Mouse (Mus musculus) heart, embryonic 12.5 days (tissue): Measurements from ENCODE around the gene Cebpb. TPM values are rescaled to one million over a fixed set of nuclear protein-coding genes. Genes with fewer than 3 reads are reported as not detected.

Source experiments
- ATAC-seq: fragments of 200-750 bp; cut with Nextera tagmentation; 2 replicates; pipeline ENCODE4 v1.8.0; 2017; ENCODE audit warnings: moderate TSS enrichment, moderate library complexity; ENCODE audit not compliant: insufficient number of reproducible peaks, low FRiP score
- H3K27ac ChIP-seq: fragments of 300-500 bp; sonication (generic); 2 replicates; pipeline ENCODE4 v1.5.1; 2016; ENCODE audit warnings: mild to moderate bottlenecking, moderate library complexity; ENCODE audit not compliant: poor library complexity, severe bottlenecking
- H3K27me3 ChIP-seq: fragments of 300-500 bp; sonication (generic); replicated peaks from 2 replicates; pipeline ENCODE4 v1.6.1; 2016; ENCODE audit warnings: mild to moderate bottlenecking, moderate library complexity
- H3K36me3 ChIP-seq: fragments of 300-500 bp; sonication (generic); 2 replicates; pipeline ENCODE4 v1.6.1; 2016; ENCODE audit warnings: mild to moderate bottlenecking, moderate library complexity
- H3K4me1 ChIP-seq: fragments of 300-500 bp; sonication (generic); replicated peaks from 2 replicates; pipeline ENCODE4 v1.6.1; 2016; ENCODE audit warnings: mild to moderate bottlenecking
- H3K4me2 ChIP-seq: fragments of 300-500 bp; sonication (generic); 2 replicates; pipeline ENCODE4 v1.6.1; 2016; ENCODE audit warnings: mild to moderate bottlenecking, moderate library complexity
- H3K4me3 ChIP-seq: fragments of 300-500 bp; sonication (generic); 2 replicates; pipeline ENCODE4 v1.5.1; 2016; ENCODE audit warnings: mild to moderate bottlenecking
- H3K9ac ChIP-seq: fragments of 300-500 bp; sonication (generic); 2 replicates; pipeline ENCODE4 v1.6.1; 2016; ENCODE audit warnings: mild to moderate bottlenecking, moderate library complexity
- H3K9me3 ChIP-seq: fragments of 300-500 bp; sonication (generic); replicated peaks from 2 replicates; pipeline ENCODE4 v1.6.1; 2016; ENCODE audit warnings: mild to moderate bottlenecking, moderate library complexity
- WGBS: fragments of 180-500 bp; shearing (Covaris S2); methylation state at CpG from one replicate; pipeline ENCODE4 v1.1.7; 2016; 5-methylcytosine and 5-hydroxymethylcytosine counted together
- polyA plus RNA-seq: library from polyadenylated mRNA; unstranded; fragments of >200 nt; fragmentation: Nextera tagmentation; extraction: Ambion mirVana; gene quantifications from 2 replicates; pipeline ENCODE4 v1.2.1, GENCODE M21; 2016

Cebpb gene
- polyA plus RNA-seq, 1 experiment from 2014 or later = 16.8 TPM

DNA sequence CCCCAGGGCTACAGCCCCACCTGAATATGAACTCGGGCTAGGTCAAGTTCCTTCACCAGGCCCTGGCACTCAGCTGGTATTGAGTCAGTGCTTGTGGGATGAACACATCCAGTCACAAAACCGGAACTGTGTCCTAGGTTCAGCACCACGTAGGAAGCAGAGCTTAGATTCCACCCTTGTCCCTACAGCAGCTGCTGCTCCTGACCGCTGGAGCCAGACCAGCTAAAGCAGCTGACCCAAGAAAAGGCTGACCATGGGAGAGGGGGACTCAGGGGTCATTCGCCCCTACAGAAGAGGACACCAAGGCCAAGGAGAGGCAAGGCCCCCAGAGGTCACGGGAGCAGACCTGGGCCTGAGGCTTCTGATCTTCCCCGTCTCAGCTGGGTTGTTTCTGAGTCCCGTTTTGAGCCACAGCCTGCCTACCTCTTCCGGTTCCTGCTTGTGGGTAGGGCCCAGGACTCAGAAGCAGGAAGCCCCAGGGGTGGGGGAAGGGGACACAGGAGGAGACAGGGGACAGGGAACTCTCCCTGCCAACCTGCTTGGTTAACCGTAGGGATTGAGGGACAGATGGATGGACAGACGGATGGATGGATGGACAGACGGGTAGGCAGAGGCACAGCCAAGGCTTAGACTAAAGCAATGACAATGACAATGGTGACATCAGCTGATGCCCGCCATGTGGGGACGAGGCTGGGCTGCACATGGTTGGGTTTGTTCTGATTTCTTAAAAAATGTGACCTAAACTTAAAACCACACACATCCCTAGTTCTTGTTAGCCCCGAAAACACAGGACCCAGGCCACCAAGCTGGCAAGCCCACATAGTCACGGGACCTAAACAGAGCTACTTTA lies 31.9 kb upstream of the Cebpb start:
- no peak for ATAC-seq
- H3K4me2 ChIP-seq = no peak overlapping the region
- no peak overlapping the region for H3K9ac ChIP-seq
- H3K36me3 ChIP-seq = peaks cover 40% of the 10 kb centered on the region
- WGBS = 81% methylated on average over 16 of the region's 16 CpGs
- peaks cover 42% of the 10 kb centered on the region for H3K4me1 ChIP-seq
- H3K4me3 ChIP-seq = no peak overlapping the region
- no peaks in the 10 kb centered on the region for H3K27me3 ChIP-seq
- no peak overlapping the region for H3K27ac ChIP-seq
- H3K9me3 ChIP-seq = no peaks in the 10 kb centered on the region

DNA sequence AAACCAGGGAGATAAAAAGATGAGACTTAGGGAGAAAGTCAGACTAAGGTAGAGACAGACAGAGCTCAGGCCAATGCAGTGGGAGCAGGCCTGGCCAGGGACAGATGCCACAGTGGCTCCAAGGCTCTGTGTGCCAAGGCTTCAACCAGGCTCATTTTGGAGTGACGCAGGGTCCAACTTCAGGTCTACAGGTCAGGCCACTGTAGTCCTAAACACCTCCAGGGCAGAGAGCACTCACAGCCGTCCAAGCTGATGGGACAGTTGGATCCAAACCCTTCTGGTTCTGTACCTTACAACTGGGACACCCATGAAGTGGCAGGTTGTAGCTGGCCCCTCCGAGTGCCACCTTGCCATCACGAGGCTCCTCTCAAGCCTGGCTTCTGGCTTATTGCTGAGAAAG lies 30.7 kb upstream of the Cebpb start:
- no peak overlapping the region for H3K9ac ChIP-seq

DNA sequence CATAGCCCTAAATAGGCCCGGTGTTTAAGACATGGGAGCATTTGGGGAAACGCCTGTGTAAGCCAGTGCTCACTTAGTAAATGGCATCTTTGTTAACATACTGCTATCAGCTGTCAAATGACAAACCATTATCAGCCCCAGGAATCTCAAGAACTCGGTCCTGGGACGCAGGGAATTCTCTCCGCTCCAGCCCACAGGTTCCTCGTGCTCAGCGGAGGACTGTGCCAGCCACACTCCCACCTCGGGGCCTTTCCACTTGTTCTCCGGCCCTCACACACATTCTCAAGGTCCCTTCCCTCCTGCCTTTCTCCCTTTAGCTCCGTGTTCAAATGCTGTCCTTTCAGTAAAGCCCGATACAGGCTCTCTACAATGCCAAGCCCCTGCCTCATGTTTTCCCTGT lies 30.0 kb upstream of the Cebpb start:
- Histone ChIP-seq H3K27ac (no peak overlapping the region), H3K4me1 (peaks cover 49% of the 10 kb centered on the region)
- no peak for ATAC-seq

More for the DNA sequence above, 30.7 kb upstream of the Cebpb start:
- 85% methylated on average over 4 of the region's 4 CpGs for WGBS
- peak overlapping the region; percentile 99; the same call in 1 of the 2 replicates for H3K4me2 ChIP-seq
- H3K27me3 ChIP-seq = peaks cover 7% of the 10 kb centered on the region; the same call in 1 of the 2 replicates
- ATAC-seq = no peak
- H3K9me3 ChIP-seq = no peaks in the 10 kb centered on the region
- H3K36me3 ChIP-seq = peaks cover 28% of the 10 kb centered on the region
- H3K27ac ChIP-seq = no peak overlapping the region
- H3K4me1 ChIP-seq = peaks cover 49% of the 10 kb centered on the region
- H3K4me3 ChIP-seq = no peak overlapping the region

DNA sequence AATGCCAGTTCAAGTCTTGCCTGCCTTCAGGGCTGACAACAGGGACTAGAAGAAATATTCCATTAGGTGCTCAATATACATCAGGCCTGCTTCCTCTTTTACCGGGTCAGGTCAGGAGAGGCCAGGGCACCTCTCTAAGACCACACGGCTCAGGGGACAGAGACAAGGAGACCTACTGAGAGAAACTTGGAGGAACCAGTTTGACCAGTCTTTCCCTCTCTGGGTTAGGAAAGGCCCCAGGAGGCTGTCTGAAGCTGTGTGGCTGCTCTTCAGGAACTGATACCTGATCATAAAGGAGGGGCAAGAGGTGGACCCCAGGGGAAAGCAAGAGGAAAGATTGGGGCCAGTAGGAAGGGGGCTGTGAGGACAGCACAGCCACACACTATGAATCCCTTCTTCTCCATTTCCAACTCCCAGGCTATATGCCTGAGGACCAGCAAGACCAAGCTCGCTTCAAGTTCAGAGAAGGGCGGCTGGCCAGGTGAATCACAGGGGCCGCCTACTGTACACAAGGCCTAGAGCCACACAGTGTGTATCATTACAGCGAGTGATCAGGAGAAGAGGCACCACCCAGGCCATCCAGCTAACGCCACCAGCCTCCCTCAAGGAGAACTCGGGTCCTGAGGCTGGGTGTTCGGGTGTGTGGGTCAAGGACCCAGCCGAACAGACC lies 29.4 kb upstream of the Cebpb start:
- peak overlapping the region; percentile 99 for H3K4me2 ChIP-seq
- 0 out of 2 replicates have a peak overlapping the region, but pooled peaks have one; percentile 35 for H3K27ac ChIP-seq
- peaks cover 49% of the 10 kb centered on the region for H3K4me1 ChIP-seq
- 67% methylated on average over 10 of the region's 10 CpGs for WGBS
- H3K36me3 ChIP-seq = peaks cover 16% of the 10 kb centered on the region
- H3K9me3 ChIP-seq = no peaks in the 10 kb centered on the region
- peak overlapping the region; percentile 96 for H3K9ac ChIP-seq
- peaks cover 11% of the 10 kb centered on the region; the same call in 1 of the 2 replicates for H3K27me3 ChIP-seq
- no peak for ATAC-seq
- peak overlapping the region; percentile 97; the same call in 1 of the 2 replicates for H3K4me3 ChIP-seq

More for the DNA sequence above, 30.0 kb upstream of the Cebpb start:
- H3K9me3 ChIP-seq = no peaks in the 10 kb centered on the region
- WGBS = 46% methylated on average over 11 of the region's 11 CpGs
- peak overlapping the region; percentile 30 for H3K9ac ChIP-seq
- H3K27me3 ChIP-seq = peaks cover 11% of the 10 kb centered on the region; the same call in 1 of the 2 replicates
- 0 out of 2 replicates have a peak overlapping the region, but pooled peaks have one; percentile 97 for H3K4me3 ChIP-seq
- peak overlapping the region; percentile 99 for H3K4me2 ChIP-seq
- peaks cover 22% of the 10 kb centered on the region for H3K36me3 ChIP-seq

DNA sequence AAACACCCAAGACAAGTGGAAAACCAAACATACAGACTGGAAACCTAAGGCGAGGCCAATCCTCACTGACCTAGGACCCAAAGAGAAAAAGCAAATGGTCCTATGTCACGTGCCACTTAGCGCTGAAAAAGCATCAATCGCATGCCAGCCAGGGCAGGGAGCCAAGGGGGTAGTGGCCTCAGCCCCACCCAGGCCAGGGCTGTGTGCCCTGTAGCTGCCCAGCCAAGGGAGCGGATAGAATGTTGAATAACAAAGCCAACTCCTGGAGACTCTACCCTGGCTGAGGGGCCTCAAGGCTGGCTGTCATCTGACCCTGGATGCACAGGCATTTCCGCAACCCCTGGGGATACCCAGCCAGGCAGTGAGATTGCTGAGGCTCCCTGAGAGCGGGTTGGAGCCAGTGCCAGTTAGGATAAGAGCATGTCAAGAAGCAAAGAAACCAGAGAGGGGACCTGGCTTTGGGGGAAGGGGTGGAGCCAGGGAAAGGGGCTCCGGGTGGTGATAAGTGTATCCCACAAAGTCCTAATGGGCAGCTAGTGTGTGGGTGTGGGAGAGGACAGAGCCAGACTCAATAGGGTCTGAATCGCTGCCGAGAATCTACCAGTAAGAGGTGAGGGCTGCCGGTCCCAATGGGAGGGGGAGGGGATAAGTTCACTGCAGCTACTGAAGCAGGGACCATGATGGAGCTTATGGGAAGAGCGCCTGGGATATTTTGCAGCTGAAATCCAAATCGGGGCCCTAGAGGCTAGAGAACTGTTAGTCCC lies 28.7 kb upstream of the Cebpb start:
- H3K4me3 ChIP-seq = peak overlapping the region; percentile 97
- peaks cover 11% of the 10 kb centered on the region; the same call in 1 of the 2 replicates for H3K27me3 ChIP-seq
- no peaks in the 10 kb centered on the region for H3K9me3 ChIP-seq
- peak overlapping the region; percentile 99 for H3K4me2 ChIP-seq
- peak overlapping the region; percentile 96 for H3K9ac ChIP-seq
- 26% methylated on average over 13 of the region's 13 CpGs for WGBS
- peak overlapping the region; percentile 35; the same call in 1 of the 2 replicates for H3K27ac ChIP-seq
- H3K36me3 ChIP-seq = peaks cover 9% of the 10 kb centered on the region
- peaks cover 49% of the 10 kb centered on the region for H3K4me1 ChIP-seq
- peak; percentile 15; the same call in 1 of the 2 replicates for ATAC-seq

DNA sequence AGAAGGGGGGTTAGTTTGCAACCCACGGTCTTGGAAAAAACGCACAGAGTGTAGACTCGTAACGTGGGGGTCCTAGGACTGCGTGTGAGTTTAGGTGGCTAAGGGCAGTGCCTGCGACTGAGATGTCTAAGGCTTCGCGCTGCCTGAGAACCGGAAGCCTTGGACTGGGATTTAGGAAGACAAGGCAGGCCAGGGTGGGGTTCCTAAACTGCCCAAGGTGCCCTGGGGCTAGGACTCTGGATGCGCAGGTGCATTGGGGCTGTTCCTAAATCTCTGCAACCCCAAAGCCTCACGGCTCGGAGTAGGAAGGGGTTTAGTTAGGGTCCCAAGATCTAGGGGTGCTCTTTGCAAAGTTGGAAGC lies 28.1 kb upstream of the Cebpb start:
- 0 out of 2 replicates have a peak overlapping the region, but pooled peaks have one; percentile 35 for H3K27ac ChIP-seq
- no peaks in the 10 kb centered on the region for H3K9me3 ChIP-seq
- peaks cover 49% of the 10 kb centered on the region for H3K4me1 ChIP-seq
- H3K4me3 ChIP-seq = peak overlapping the region; percentile 97
- peaks cover 8% of the 10 kb centered on the region for H3K36me3 ChIP-seq
- peak overlapping the region; percentile 99 for H3K4me2 ChIP-seq
- H3K27me3 ChIP-seq = peaks cover 11% of the 10 kb centered on the region; the same call in 1 of the 2 replicates
- 2% methylated on average over 12 of the region's 12 CpGs for WGBS
- no peak for ATAC-seq
- peak overlapping the region; percentile 96 for H3K9ac ChIP-seq

DNA sequence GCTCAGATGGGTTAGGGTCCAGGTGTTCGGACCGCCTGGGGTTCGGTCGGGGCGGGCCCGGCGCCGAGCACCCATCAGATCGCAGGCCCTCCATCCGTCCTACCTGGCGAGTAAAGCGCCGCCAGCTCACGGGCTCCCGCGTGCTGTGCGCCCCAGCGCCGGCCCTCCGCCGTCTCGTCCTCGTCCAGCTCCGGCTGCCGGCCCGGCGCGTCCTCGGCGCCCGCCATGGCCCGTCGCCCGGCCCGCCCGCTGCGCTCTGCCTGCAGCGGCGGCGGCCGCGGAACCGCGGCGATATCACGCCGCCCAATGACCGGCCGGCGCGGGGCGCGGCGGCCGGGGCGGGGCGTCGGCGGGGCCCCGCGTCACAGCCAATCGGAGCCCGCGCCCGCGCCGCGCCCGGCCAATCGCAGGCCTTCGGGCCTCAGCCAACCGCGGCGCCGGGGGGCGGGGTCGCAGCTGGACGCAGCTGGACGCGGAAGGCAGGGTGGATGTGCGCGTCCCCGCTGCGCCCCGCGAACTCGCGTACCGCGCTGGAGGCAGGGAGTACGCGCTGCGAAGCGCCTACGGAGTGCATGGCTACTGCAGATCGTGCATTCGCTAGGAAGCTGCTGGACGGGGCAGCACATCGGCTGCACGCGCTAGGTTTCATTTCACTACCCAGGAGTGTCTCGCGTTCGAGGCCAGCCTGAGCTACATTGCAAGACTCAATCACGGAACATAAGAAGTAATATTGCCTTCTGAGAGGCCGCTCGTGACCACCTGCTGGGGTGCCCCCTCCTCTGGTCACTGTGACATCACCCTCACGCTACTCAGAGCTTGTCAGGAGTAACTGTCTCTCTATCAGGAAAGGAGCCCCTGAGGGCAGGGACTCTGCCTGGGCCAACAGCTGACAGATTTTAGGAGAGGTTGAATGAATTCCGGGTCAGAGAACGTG lies 27.2 kb upstream of the Cebpb start, which contains the start of gene Gm20431:
Gm20431 (minus strand) TSS at position 227 of the 934 bp plus-strand sequence.
- Histone ChIP-seq H3K9me3 (no peaks in the 10 kb centered on the region), H3K4me1 (peaks cover 47% of the 10 kb centered on the region), H3K4me3 (peak within 1 kb of the TSS; percentile 97), H3K27me3 (peaks cover 11% of the 10 kb centered on the region; the same call in 1 of the 2 replicates), H3K4me2 (peak within 1 kb of the TSS; percentile 99), H3K36me3 (peaks cover 8% of the 10 kb centered on the region), H3K27ac (peak within 1 kb of the TSS; percentile 64), H3K9ac (peak within 1 kb of the TSS; percentile 96)
- 1% methylated on average over 83 of the region's 110 CpGs for WGBS
- ATAC-seq = peak; percentile 98

- 0 out of 2 replicates have a peak overlapping the region, but pooled peaks have one; percentile 97 for H3K4me3 ChIP-seq
- peaks cover 11% of the 10 kb centered on the region; the same call in 1 of the 2 replicates for H3K27me3 ChIP-seq
- peak overlapping the region; percentile 99 for H3K4me2 ChIP-seq
- no peaks in the 10 kb centered on the region for H3K9me3 ChIP-seq
- 0 out of 2 replicates have a peak overlapping the region, but pooled peaks have one; percentile 16 for H3K9ac ChIP-seq
- peaks cover 38% of the 10 kb centered on the region for H3K4me1 ChIP-seq
- no peak for ATAC-seq
- H3K36me3 ChIP-seq = peaks cover 4% of the 10 kb centered on the region
- H3K27ac ChIP-seq = no peak overlapping the region
- 53% methylated on average over 6 of the region's 6 CpGs for WGBS
Observed at GRCm38 (mm10) chr2:167662713-167663112, 26.0 kb upstream of the Cebpb start.

DNA sequence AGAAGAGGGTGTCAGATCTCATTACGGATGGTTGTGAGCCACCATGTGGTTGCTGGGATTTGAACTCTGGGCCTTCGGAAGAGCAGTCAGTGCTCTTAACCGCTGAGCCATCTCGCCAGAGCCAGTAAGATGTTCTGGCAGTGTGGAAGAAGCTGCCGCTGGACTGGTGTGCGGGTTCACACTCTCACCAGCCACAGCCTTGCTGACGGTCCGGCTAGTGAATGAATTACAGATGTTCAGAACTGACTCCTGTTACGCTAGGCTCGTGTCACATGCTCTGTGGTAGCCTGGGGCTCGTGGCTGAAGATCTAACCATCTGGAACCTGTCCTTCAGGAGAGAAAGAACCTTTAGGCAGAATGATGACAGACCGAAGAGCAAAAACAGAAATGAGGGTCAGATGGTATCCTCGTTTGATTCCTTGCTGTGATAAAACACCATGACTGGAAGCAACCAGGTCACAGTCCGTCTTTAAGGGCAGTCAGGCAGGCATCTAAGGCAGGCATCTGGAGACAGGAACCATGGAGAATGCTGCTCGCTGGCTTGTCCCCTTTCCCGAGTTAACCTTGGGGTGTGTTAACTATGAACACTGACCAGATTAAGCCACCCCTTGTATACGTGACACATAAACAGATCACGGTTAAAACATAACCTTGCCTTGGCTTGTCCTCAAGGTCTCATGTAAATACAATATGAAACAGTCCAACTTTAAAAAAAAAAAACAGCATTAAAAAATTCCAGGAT lies 22.6 kb upstream of the Cebpb start:
- Histone ChIP-seq H3K9ac (no peak overlapping the region), H3K4me3 (no peak overlapping the region), H3K27ac (no peak overlapping the region), H3K36me3 (no peaks in the 10 kb centered on the region), H3K27me3 (peaks cover 11% of the 10 kb centered on the region; the same call in 1 of the 2 replicates), H3K4me2 (no peak overlapping the region), H3K4me1 (peaks cover 9% of the 10 kb centered on the region), H3K9me3 (no peaks in the 10 kb centered on the region)
- no peak for ATAC-seq
- WGBS = 83% methylated on average over 18 of the region's 18 CpGs
